Mouse (Mus musculus) ES-Bruce4 (cell line): ENCODE data around the gene Il1f9. TPM values are rescaled to one million over a fixed set of nuclear protein-coding genes. Genes with fewer than 3 reads are reported as not detected.

Experiments
- H3K27ac ChIP-seq: 2 replicates; pipeline ENCODE4 v1.5.1; 2012; ENCODE audit warnings: low read length, inconsistent platforms; ENCODE audit not compliant: insufficient read depth
- H3K27me3 ChIP-seq: 2 replicates; pipeline ENCODE4 v1.6.1; 2012; ENCODE audit warnings: mild to moderate bottlenecking, low read length, inconsistent platforms; ENCODE audit not compliant: control insufficient read depth, poor library complexity, insufficient read depth, severe bottlenecking
- H3K36me3 ChIP-seq: 2 replicates; pipeline ENCODE4 v1.6.1; 2012; ENCODE audit warnings: inconsistent platforms, mild to moderate bottlenecking, low read length, moderate library complexity; ENCODE audit not compliant: control insufficient read depth, poor library complexity, insufficient read depth, severe bottlenecking
- H3K4me1 ChIP-seq: one replicate; pipeline ENCODE4 v1.8.1; 2011; ENCODE audit warnings: low read length; ENCODE audit not compliant: control insufficient read depth, insufficient read depth
- H3K4me3 ChIP-seq: 2 replicates; pipeline ENCODE4 v1.5.1; 2011; ENCODE audit warnings: low read depth, mild to moderate bottlenecking, low read length
- H3K9ac ChIP-seq: 2 replicates; pipeline ENCODE4 v1.6.1; 2012; ENCODE audit warnings: low read depth, mild to moderate bottlenecking, inconsistent platforms; ENCODE audit not compliant: poor library complexity, severe bottlenecking
- H3K9me3 ChIP-seq: replicated peaks from 2 replicates; pipeline ENCODE4 v1.6.1; 2012; ENCODE audit warnings: mild to moderate bottlenecking, low read length, inconsistent platforms; ENCODE audit not compliant: control insufficient read depth, poor library complexity, insufficient read depth, severe bottlenecking
- CTCF ChIP-seq: IDR thresholded peaks from one replicate; pipeline ENCODE4 v1.8.1; 2011; ENCODE audit warnings: low read depth, low read length
- EP300 ChIP-seq: IDR thresholded peaks from 2 replicates; pipeline ENCODE4 v1.6.1; 2011; ENCODE audit warnings: low read depth, low read length; ENCODE audit not compliant: insufficient read depth
- POLR2A ChIP-seq: IDR thresholded peaks from one replicate; pipeline ENCODE4 v1.8.1; 2011; ENCODE audit warnings: low read length; ENCODE audit not compliant: insufficient read depth
- polyA plus RNA-seq: library from polyadenylated mRNA; stranded (reverse); fragments of >200 nt; gene quantifications from 2 replicates; pipeline ENCODE4 v1.2.4, GENCODE M21; 2011; ENCODE audit warnings: low read depth; ENCODE audit not compliant: missing spikeins, insufficient read depth, insufficient read length

Il1f9 gene
- polyA plus RNA-seq, 1 experiment: not detected

DNA sequence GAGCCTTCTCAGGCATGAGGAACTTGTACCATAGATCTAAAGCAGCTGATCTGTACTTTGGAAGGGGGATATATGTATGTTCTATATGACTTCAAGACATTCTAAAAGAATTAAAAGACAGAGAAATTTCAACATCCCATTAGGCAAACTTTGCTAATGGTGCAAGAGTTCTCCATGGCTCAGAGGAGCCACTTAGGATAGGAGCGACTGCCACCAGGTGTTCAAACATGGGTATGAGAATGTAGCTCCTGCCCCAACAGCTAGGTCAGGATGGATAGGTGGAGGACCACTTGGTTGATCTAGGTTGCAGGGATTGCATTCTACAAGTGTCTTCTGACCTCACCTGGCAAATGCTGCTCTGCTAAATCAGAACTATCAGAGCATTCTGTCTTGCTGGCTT lies 1.9 kb downstream of the Il1f9 start:
- Histone ChIP-seq H3K4me1 (no peaks in the 10 kb centered on the region), H3K9me3 (peaks cover 7% of the 10 kb centered on the region), H3K27me3 (no peaks in the 10 kb centered on the region), H3K36me3 (no peaks in the 10 kb centered on the region), H3K9ac (no peak overlapping the region), H3K4me3 (no peak overlapping the region), H3K27ac (no peak overlapping the region)
- TF ChIP-seq EP300: no peak

- no peak within 1 kb of the TSS for H3K27ac ChIP-seq
- H3K36me3 ChIP-seq: no peaks in the 10 kb centered on the region
- H3K4me3 ChIP-seq: no peak within 1 kb of the TSS
- H3K27me3 ChIP-seq: no peaks in the 10 kb centered on the region
- H3K9ac ChIP-seq: no peak within 1 kb of the TSS
- no peaks in the 10 kb centered on the region for H3K4me1 ChIP-seq
- no peaks in the 10 kb centered on the region for H3K9me3 ChIP-seq
- TF ChIP-seq EP300: no peak
- TF ChIP-seq POLR2A: no peak
- TF ChIP-seq CTCF: no peak
Observed at GRCm38 (mm10) chr2:24215118-24215517, 28.8 kb downstream of the Il1f9 start, which contains the start of gene Il1f6. TSS of gene Il1f6 (plus strand) at chr2:24215418.

DNA sequence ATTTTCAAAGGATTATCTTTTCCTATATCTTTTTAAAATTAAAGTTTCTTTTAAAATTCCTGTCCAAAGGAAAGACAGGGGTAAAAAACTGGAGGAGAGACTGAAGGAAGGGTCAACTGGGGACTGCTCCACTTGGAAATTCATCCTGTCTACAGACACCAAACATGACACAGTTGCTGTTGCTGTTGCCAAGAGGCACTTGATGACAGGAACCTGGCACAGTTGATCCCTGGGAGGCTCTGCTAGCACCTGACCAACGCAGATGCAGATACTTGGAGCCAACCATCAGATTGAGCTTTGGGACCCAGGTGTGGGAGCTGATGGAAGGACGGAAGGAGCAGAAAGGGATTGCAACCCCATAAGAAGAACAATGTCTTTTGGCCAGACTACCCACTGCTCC lies 40.9 kb downstream of the Il1f9 start:
- Histone ChIP-seq H3K27me3 (no peaks in the 10 kb centered on the region), H3K4me1 (no peaks in the 10 kb centered on the region), H3K36me3 (no peaks in the 10 kb centered on the region), H3K27ac (no peak overlapping the region), H3K9ac (no peak overlapping the region), H3K9me3 (no peaks in the 10 kb centered on the region), H3K4me3 (no peak overlapping the region)
- no peak for TF ChIP-seq CTCF
- TF ChIP-seq POLR2A: no peak
- TF ChIP-seq EP300: no peak

Other genes starting within 250 kb of the Il1f9 start
- gene Hnmt, start 137.1 kb upstream of the Il1f9 start, polyA plus RNA-seq: 0.81 TPM in 1 of 2 replicates, not detected in the other
- not detected in 2 replicates for gene Tbpl2, start 89.9 kb upstream of the Il1f9 start, polyA plus RNA-seq
- not detected in 2 replicates for gene Il1f8, start 33.3 kb upstream of the Il1f9 start, polyA plus RNA-seq
- not detected in 2 replicates for gene Il1f6, start 28.9 kb downstream of the Il1f9 start, polyA plus RNA-seq
- gene Il1f5, start 90.5 kb downstream of the Il1f9 start, polyA plus RNA-seq: not detected in 2 replicates
- gene Il1f10, start 104.7 kb downstream of the Il1f9 start, polyA plus RNA-seq: not detected in 2 replicates
- gene Il1rn, start 150.4 kb downstream of the Il1f9 start, polyA plus RNA-seq: not detected in 2 replicates
- gene Psd4, start 181.1 kb downstream of the Il1f9 start, polyA plus RNA-seq: 3.6 and 10.1 TPM in 2 replicates